Mouse (Mus musculus) mouse trophoblast stem cell (cell line): ENCODE measurements around the gene Gm5244.

ENCODE experiments used
- in situ Hi-C, 2 experiments: fragments of 300-500 bp; cut with MseI, MboI; formaldehyde crosslinking; loops; 2 replicates in 1 of 2; 3 replicates in 1 of 2; pipeline ENCODE4 v1.15.1; 2025

Gene Gm5244

DNA sequence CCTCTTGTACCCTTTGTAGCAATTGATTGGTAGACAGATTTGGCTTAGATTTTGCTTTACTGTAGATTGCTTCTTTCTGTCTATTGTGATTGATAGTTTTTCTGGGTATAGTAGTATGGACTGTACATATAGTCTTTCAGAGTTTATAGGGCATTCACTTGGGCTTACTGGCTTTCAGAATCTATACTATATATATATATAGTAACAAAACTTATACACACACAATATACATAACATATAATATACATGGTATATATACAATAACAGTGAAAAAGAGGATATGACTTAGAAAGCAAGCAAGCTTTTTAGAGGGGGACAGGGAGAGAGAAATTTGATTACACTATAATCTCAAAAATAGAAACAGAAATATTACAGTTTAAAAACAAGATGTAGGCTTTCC, at the start of gene Gm5244:
Gm5244 (plus strand) TSS at position 301 of the 400 bp plus-strand sequence.
- in situ Hi-C loops: no loop called here

GRCm38 (mm10) chr19:12797071-12797470, 49.4 kb upstream of the Gm5244 start:
- in situ Hi-C loops: loop anchor here in 1 of 2 experiments (25.0 kb wide), 1 partner anchor 785 kb away; no protein-coding TSS in a partner anchor

GRCm38 (mm10) chr19:12798404-12798803, 48.1 kb upstream of the Gm5244 start:
- in situ Hi-C loops: loop anchor here in 1 of 2 experiments (25.0 kb wide), 1 partner anchor 786 kb away; no protein-coding TSS in a partner anchor

GRCm38 (mm10) chr19:12799081-12799480, 47.4 kb upstream of the Gm5244 start:
- in situ Hi-C loops: loop anchor here in 1 of 2 experiments (25.0 kb wide), 1 partner anchor 787 kb away; no protein-coding TSS in a partner anchor

- in situ Hi-C loops: loop anchor here (10.0 to 25.0 kb wide), 2 partner anchors 206 to 288 kb away; partner anchors contain the start of genes Dtx4 (in 1 of the 2) and Gm4952 (in 1 of the 2)
These were observed 45.9 kb upstream of the Gm5244 start for GRCm38 (mm10) chr19:12800621-12801020.

GRCm38 (mm10) chr19:12801046-12801445, 45.4 kb upstream of the Gm5244 start:
- in situ Hi-C loops: loop anchor here (10.0 to 25.0 kb wide), 2 partner anchors 206 to 289 kb away; partner anchors contain the start of genes Dtx4 (in 1 of the 2) and Gm4952 (in 1 of the 2)

DNA sequence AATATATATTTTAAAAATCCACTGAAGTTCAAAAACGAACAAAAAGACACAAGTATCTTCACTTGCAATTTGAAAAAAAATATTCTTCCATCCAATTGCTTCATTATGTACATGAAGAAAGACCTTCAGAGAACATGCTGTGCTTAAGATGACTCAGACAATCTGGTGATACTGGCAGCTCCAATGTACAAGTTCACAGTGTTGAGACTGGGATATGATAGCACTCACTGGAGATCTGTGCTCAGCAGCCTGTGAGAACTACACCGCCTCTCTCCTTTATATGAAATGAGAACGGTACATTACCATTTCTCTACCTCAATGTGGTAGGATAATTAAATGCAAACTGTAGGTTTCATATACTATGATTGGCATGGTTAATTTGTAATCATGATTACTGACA, 43.7 kb upstream of the Gm5244 start:
- in situ Hi-C loops: loop anchor here (10.0 to 25.0 kb wide), 2 partner anchors 208 to 291 kb away; partner anchors contain the start of genes Dtx4 (in 1 of the 2) and Gm4952 (in 1 of the 2)

DNA sequence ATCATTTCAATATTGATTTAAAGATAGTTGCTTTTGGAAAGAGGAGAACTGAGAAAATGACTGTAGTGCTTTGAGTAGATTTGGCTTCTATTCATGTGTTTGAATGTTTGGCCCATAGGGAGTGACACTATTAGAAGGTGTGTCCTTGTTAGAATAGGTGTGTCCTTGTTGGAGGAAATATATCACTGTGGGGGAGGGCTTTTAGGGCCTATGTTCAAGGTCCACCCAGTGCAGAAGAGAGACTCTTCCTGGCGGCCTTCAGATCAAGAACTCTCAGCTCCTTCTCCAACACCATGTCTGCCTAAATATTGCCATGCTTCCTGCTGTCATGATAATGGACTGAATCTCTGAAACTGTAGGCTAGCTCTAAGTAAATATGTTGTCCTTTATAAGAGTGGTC, 42.2 kb upstream of the Gm5244 start:
- in situ Hi-C loops: loop anchor here (10.0 to 25.0 kb wide), 2 partner anchors 209 to 292 kb away; partner anchors contain the start of genes Dtx4 (in 1 of the 2) and Gm4952 (in 1 of the 2)

DNA sequence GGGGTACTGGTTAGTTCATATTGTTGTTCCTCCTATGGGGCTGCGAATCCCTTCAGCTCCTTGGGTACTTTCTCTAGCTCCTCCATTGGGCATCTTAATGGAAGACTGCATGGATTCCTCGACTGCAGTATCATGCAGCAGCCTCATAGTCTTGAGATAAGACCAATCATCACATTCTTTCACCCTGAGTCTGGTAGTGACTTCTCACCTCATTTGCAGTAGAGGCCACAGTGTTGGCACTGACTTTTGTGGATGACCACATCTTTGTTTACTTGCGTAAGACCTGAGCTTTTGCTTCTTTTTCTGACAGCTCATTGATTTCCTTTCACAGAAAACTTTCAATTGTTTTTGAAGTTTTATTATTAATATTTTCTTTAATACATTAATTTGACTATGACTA, 40.8 kb upstream of the Gm5244 start:
- in situ Hi-C loops: loop anchor here (10.0 to 25.0 kb wide), 2 partner anchors 211 to 293 kb away; partner anchors contain the start of genes Dtx4 (in 1 of the 2) and Gm4952 (in 1 of the 2)

- in situ Hi-C loops: loop anchor here (10.0 to 25.0 kb wide), 2 partner anchors 211 to 294 kb away; partner anchors contain the start of genes Dtx4 (in 1 of the 2) and Gm4952 (in 1 of the 2)
These were observed 40.3 kb upstream of the Gm5244 start for GRCm38 (mm10) chr19:12806214-12806613.

GRCm38 (mm10) chr19:12812644-12813364, 33.7 kb upstream of the Gm5244 start:
- in situ Hi-C loops: loop anchor here in 1 of 2 experiments (25.0 kb wide), 1 partner anchor 301 kb away; the partner anchor contains the start of gene Dtx4

- in situ Hi-C loops: loop anchor here in 1 of 2 experiments (25.0 kb wide), 1 partner anchor 302 kb away; the partner anchor contains the start of gene Dtx4
These were observed 32.6 kb upstream of the Gm5244 start for GRCm38 (mm10) chr19:12813883-12814282.

GRCm38 (mm10) chr19:12818507-12818906, 28.0 kb upstream of the Gm5244 start:
- in situ Hi-C loops: loop anchor here in 1 of 2 experiments (25.0 kb wide), 1 partner anchor 306 kb away; the partner anchor contains the start of gene Dtx4

DNA sequence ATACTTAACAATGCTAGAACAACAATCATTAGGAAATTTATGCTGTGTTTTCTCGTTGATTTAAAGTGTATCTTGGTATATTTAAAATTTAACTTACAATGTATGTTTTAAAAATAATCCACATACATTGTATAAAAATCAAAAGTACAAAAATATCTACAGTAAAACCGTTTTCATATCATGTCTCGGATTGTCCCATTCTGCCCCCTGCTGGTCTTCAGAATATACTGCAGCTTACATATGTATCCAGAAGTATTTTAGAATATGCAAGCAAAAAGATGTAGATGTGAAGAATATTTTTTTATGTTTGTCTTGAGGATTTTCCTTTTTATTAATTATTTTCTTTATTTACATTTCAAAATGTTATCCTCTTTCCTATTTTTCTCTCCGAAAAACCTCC, 26.1 kb upstream of the Gm5244 start:
- in situ Hi-C loops: loop anchor here (10.0 to 25.0 kb wide), 2 partner anchors 306 to 308 kb away; partner anchors contain the start of gene Dtx4 (in 1 of the 2)

DNA sequence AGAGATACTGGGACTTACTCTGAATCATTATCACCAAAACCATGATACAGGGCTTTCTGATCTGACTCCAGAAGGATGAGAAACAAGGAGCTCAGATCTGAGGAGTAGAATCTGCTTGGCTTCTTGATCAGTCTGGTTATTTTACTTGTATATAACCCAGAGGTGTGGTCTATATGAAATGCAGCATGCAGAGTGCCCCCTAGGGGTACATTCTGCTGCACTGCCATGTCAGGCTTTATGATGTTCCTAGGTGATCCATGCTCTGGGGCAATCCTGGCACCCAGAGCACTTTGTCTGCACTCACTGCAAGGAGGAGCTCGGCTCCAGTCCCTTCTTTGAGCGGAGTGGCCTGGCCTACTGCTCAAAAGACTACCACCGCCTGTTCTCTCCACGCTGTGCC, 21.9 kb upstream of the Gm5244 start:
- in situ Hi-C loops: loop anchor here (10.0 to 25.0 kb wide), 2 partner anchors 310 to 312 kb away; partner anchors contain the start of gene Dtx4 (in 1 of the 2)

GRCm38 (mm10) chr19:12830823-12831430, 15.6 kb upstream of the Gm5244 start:
- in situ Hi-C loops: no loop called here

DNA sequence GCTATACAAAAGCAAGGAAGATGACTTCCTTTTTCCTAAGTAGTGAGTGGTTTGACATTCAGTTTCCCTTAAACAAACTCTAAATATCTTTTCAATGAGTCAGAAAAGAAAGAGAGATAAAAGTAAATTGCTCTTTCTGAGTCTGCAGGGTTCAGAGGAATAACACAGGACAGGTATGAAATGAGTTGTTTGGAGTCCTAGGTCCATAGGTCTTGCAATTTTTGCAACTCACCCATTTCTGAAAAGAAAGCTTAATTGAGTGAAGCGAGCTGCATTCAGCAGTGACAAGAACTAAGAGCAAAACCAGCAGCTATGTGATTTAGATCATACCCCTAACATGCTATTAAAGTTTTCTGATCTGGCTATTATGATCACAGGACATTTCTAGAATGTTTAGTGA, 14.9 kb upstream of the Gm5244 start:
- in situ Hi-C loops: no loop called here

- in situ Hi-C loops: no loop called here
These were observed 12.9 kb upstream of the Gm5244 start for GRCm38 (mm10) chr19:12833625-12834024.

DNA sequence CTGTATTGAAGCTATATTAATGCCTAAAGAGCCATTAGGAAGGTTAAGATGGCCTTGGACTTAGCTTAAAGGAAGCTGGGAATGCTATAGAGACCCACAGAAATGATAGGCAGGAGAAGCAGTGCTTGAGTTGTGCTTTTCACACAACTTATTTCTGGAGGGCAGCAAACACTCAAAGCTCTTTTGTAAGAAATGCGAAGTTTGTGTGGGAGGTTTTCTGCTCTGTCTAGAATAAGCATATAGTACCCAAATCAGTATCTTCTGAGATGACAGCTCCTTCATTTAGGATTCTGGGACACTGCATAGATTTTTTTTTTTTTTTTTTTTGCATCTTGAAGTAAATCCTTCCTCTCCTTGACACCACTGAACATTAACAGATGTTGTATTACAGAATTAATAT, 8.0 kb upstream of the Gm5244 start:
- in situ Hi-C loops: no loop called here

DNA sequence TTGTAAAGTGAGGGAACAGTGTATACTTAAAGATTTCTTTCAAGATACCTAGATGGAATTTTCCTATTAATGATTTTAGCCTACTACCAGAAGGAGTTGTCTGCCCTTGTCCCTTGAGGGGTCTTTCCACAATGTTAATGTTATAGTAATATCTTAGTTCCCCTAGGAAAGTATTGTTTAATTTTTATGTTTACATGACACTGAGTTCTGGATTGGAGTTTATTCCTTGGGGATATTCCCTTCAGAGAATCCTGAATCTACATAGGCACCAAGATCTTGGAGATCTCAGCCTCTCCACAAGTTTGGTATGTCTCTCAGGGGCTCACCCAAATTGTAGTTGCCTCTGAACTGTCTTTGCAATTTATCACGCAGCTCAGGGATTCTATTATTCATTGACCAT, 10.5 kb downstream of the Gm5244 start, which contains the start of gene Olfr1444:
Olfr1444 (plus strand) TSS at position 301 of the 400 bp plus-strand sequence.
- in situ Hi-C loops: no loop called here

- in situ Hi-C loops: no loop called here
These were observed 37.1 kb downstream of the Gm5244 start, which contains the start of gene Olfr1445 for GRCm38 (mm10) chr19:12883555-12883954. TSS of gene Olfr1445 (plus strand) at chr19:12883855.
